24 mouse cellular contexts compared by ENCODE assay signal in genomic region chr14:20496603-20497002, GRCm38 (mm10).
"Had no signal": no experiment of that assay in that cellular context is flagged by ENCODE, and none has a peak within 500 bp of the region (broad histone marks: within the 10 kb centered on the region; RNA-seq: fewer than 3 reads in every experiment).

TSS of gene Mss51 (minus strand) at chr14:20496901.

- H3K9me3 ChIP-seq: heart, embryonic 10.5 days; heart, embryonic 12.5 days; hindbrain, embryonic 10.5 days; hindbrain, embryonic 12.5 days; intestine, embryonic 15.5 days; limb, embryonic 10.5 days; limb, embryonic 12.5 days; liver, embryonic 13.5 days had no signal

- DNase-seq: heart, adult 18-20 months; heart, postnatal 10 days; heart, postnatal 4 days; kidney, adult 18-20 months; kidney, adult 8-10 months; kidney, postnatal 10 days; kidney, postnatal 25 days; kidney, postnatal 4 days; liver; liver, embryonic 13.5 days had no signal

- H3K27ac ChIP-seq: heart, embryonic 10.5 days; hindbrain, embryonic 10.5 days; hindbrain, embryonic 12.5 days; hindbrain, embryonic 14.5 days; intestine, embryonic 15.5 days; layer of hippocampus, adult 2 months; limb, embryonic 10.5 days; limb, embryonic 12.5 days; liver, embryonic 13.5 days had no signal

- H3K4me3 ChIP-seq: heart, embryonic 10.5 days; heart, embryonic 12.5 days; hindbrain, embryonic 10.5 days; hindbrain, embryonic 12.5 days; intestine, embryonic 15.5 days; layer of hippocampus, adult 2 months; limb, embryonic 10.5 days; limb, embryonic 12.5 days; liver, embryonic 13.5 days had no signal

- H3K27me3 ChIP-seq: heart, embryonic 12.5 days; hindbrain, embryonic 12.5 days; intestine, embryonic 15.5 days; limb, embryonic 12.5 days; liver, embryonic 13.5 days had no signal

- H3K4me2 ChIP-seq: heart, embryonic 12.5 days; hindbrain, embryonic 12.5 days; hindbrain, embryonic 14.5 days; intestine, embryonic 15.5 days; limb, embryonic 12.5 days; liver, embryonic 11.5 days; liver, embryonic 13.5 days had no signal

- H3K9ac ChIP-seq: heart, embryonic 12.5 days; hindbrain, embryonic 12.5 days; hindbrain, embryonic 14.5 days; intestine, embryonic 15.5 days; limb, embryonic 12.5 days; liver, embryonic 13.5 days had no signal

- H3K4me1 ChIP-seq: heart, embryonic 10.5 days; heart, embryonic 12.5 days; hindbrain, embryonic 10.5 days; hindbrain, embryonic 12.5 days; intestine, embryonic 15.5 days; limb, embryonic 10.5 days; limb, embryonic 12.5 days; liver, embryonic 13.5 days had no signal

- ATAC-seq: forebrain, embryonic 16.5 days; hindbrain, embryonic 16.5 days; inflammation-experienced regulatory T-cells, adult 6 months; intestine, embryonic 15.5 days; intestine, postnatal 0 days had no signal
